Mouse (Mus musculus) CH12.LX (cell line): Measurements from ENCODE around the gene Pkn1.
A peak's percentile ranks its signal among the peaks of the same experiment; 100 is the strongest.

Experiments
- CHD1 ChIP-seq: IDR thresholded peaks from 2 replicates; pipeline ENCODE4 v1.6.1; 2012; ENCODE audit warnings: low read depth, low read length, improper control_type of control experiment, inconsistent platforms
- POLR2A ChIP-seq: IDR thresholded peaks from 2 replicates; pipeline ENCODE4 v1.6.1; 2011; ENCODE audit warnings: low read depth, mild to moderate bottlenecking, improper control_type of control experiment, low read length

GRCm38 (mm10) chr8:83721405-83722025 is 22.5 kb upstream of the Pkn1 start:
- TF ChIP-seq POLR2A (peak; percentile 19; the same call in 1 of the 2 replicates), CHD1 (no peak)
